Mouse (Mus musculus) myocyte (in vitro differentiated cells): ENCODE results near the gene Dock1. TPM values are rescaled to one million over a fixed set of nuclear protein-coding genes. Genes with fewer than 3 reads are reported as not detected.

Source experiments
- H3K27me3 ChIP-seq: one replicate; pipeline ENCODE4 v1.6.1; 2011; ENCODE audit not compliant: control insufficient read depth, insufficient read depth, insufficient read length
- H3K36me3 ChIP-seq: one replicate; pipeline ENCODE4 v1.6.1; 2011; ENCODE audit not compliant: control insufficient read depth, insufficient read depth
- H3K4me2 ChIP-seq: one replicate; pipeline ENCODE4 v1.6.1; 2011; ENCODE audit warnings: low read depth, control low read depth
- H3K4me3 ChIP-seq: one replicate; pipeline ENCODE4 v1.5.1; 2011; ENCODE audit warnings: mild to moderate bottlenecking, control low read depth, moderate library complexity
- H3K79me2 ChIP-seq: one replicate; pipeline ENCODE4 v1.6.1; 2011; ENCODE audit not compliant: control insufficient read depth, insufficient read depth
- H3ac ChIP-seq: one replicate; pipeline ENCODE4 v1.6.1; 2011; ENCODE audit not compliant: control insufficient read depth, insufficient read length
- CEBPB ChIP-seq: IDR thresholded peaks from 2 replicates; pipeline ENCODE4 v1.6.1; 2011; ENCODE audit warnings: mild to moderate bottlenecking, moderate library complexity; ENCODE audit not compliant: poor library complexity, insufficient read depth, severe bottlenecking
- E2F4 ChIP-seq: IDR thresholded peaks from one replicate; pipeline ENCODE4 v1.6.1; 2011; ENCODE audit warnings: mild to moderate bottlenecking, control low read depth, moderate library complexity; ENCODE audit not compliant: insufficient read depth
- MAX ChIP-seq: IDR thresholded peaks from one replicate; pipeline ENCODE4 v1.6.1; 2011; ENCODE audit warnings: low read depth, mild to moderate bottlenecking, control low read depth
- MYOD1 ChIP-seq, 3 experiments: IDR thresholded peaks; one replicate each; pipeline ENCODE4 v1.6.1; 2011; ENCODE audit warnings: control low read depth in 2 of 3, low read depth in 2 of 3, mild to moderate bottlenecking in 2 of 3, moderate library complexity in 1 of 3; ENCODE audit not compliant: insufficient read length in 2 of 3, control insufficient read depth in 1 of 3
- MYOG ChIP-seq, 3 experiments: IDR thresholded peaks; one replicate each; pipeline ENCODE4 v1.6.1; 2011; ENCODE audit warnings: control low read depth in 2 of 3, low read depth in 2 of 3, mild to moderate bottlenecking in 2 of 3; ENCODE audit not compliant: insufficient read length in 2 of 3, control insufficient read depth in 1 of 3, insufficient read depth in 1 of 3
- POLR2A ChIP-seq: IDR thresholded peaks from one replicate; pipeline ENCODE4 v1.6.1; 2011; ENCODE audit warnings: low read depth, mild to moderate bottlenecking, control low read depth, moderate library complexity; ENCODE audit not compliant: insufficient read length
- POLR2AphosphoS2 ChIP-seq: IDR thresholded peaks from one replicate; pipeline ENCODE4 v1.6.1; 2011; ENCODE audit warnings: low read depth, control low read depth; ENCODE audit not compliant: insufficient read length
- REST ChIP-seq: IDR thresholded peaks from one replicate; pipeline ENCODE4 v1.6.1; 2011; ENCODE audit warnings: mild to moderate bottlenecking, control low read depth, moderate library complexity; ENCODE audit not compliant: insufficient read depth, insufficient read length
- SRF ChIP-seq: IDR thresholded peaks from one replicate; pipeline ENCODE4 v1.6.1; 2011; ENCODE audit warnings: low read depth; ENCODE audit not compliant: control insufficient read depth, insufficient read length
- TCF12 ChIP-seq: IDR thresholded peaks from one replicate; pipeline ENCODE4 v1.6.1; 2011; ENCODE audit warnings: mild to moderate bottlenecking, control low read depth; ENCODE audit not compliant: poor library complexity, insufficient read depth, severe bottlenecking
- TCF3 ChIP-seq: IDR thresholded peaks from one replicate; pipeline ENCODE4 v1.6.1; 2011; ENCODE audit warnings: low read depth, control low read depth; ENCODE audit not compliant: insufficient read length
- USF1 ChIP-seq: IDR thresholded peaks from one replicate; pipeline ENCODE4 v1.6.1; 2011; ENCODE audit warnings: low read depth, mild to moderate bottlenecking, control low read depth, moderate library complexity
- polyA plus RNA-seq: library from polyadenylated mRNA; unstranded; fragments of >200 nt; fragmentation: generic; extraction: Trizol; gene quantifications from one replicate; pipeline ENCODE4 v1.2.1, GENCODE M21; 2012; ENCODE audit warnings: missing spikeins

Dock1 gene
- polyA plus RNA-seq, 1 experiment: 6.2 TPM

- Histone ChIP-seq H3ac (no peak overlapping the region), H3K27me3 (no peaks in the 10 kb centered on the region), H3K36me3 (no peaks in the 10 kb centered on the region), H3K4me2 (no peak overlapping the region), H3K4me3 (no peak overlapping the region), H3K79me2 (no peaks in the 10 kb centered on the region)
- TF ChIP-seq MYOD1 (IDR thresholded peaks at IDR 0.05; ENCODE audit: control insufficient read depth in 1 of 3, insufficient read length in 2 of 3, low read depth in 2 of 3): no peak
- TF ChIP-seq SRF: no peak
- no peak for TF ChIP-seq CEBPB
- TF ChIP-seq POLR2AphosphoS2: no peak
- no peak for TF ChIP-seq E2F4
- no peak for TF ChIP-seq TCF3
- no peak for TF ChIP-seq TCF12
- TF ChIP-seq REST: no peak
Observed at GRCm38 (mm10) chr7:135028716-135029115, 358.3 kb downstream of the Dock1 start.

DNA sequence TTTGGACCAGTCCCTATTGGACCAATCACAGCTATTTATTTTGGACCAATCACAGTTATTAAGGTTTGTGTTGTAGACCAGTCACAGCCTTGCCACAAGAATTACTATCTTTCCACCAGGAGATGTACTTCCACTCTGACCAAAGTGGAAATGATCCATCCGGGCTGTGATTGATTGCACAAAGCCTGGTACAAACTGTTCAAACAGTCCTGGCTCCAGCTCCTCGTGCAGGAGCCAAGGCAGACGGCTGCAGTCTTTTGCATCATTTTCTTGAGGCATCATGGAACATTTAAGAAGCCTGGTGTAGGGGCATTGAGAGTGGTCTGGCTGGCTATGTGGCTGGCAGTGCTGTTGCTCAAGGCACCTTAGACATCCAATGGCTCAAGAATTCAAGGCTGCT is 358.7 kb downstream of the Dock1 start:
- TF ChIP-seq MYOG (IDR thresholded peaks at IDR 0.05; ENCODE audit: control insufficient read depth in 1 of 3, insufficient read depth in 1 of 3, insufficient read length in 2 of 3, low read depth in 2 of 3) (no peak), MYOD1 (IDR thresholded peaks at IDR 0.05; ENCODE audit: control insufficient read depth in 1 of 3, insufficient read length in 2 of 3, low read depth in 2 of 3) (no peak), TCF12 (no peak), CEBPB (no peak), SRF (no peak), POLR2A (no peak), REST (no peak), E2F4 (no peak), USF1 (no peak), MAX (no peak), TCF3 (no peak), POLR2AphosphoS2 (no peak)
- no peaks in the 10 kb centered on the region for H3K36me3 ChIP-seq

DNA sequence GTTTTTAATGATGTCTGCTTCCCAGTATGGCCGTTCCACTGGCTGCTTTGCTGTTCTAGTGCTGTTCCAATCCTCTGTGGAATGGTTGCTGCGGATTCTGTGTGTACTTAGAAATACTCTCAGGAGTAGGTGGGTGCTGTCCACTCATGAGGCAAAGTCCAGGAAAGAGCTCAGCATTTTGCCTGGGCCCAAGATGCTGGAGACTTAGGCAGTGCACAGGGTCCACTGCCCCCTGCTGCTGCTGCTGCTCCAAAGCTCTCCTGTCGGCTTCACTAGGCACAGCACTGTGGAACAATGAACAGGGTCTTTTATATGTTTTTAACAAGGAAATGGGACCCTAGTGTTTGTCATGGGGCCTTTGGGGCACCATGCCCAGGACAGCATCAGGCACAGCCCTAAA is 361.0 kb downstream of the Dock1 start:
- no peak overlapping the region for H3K4me2 ChIP-seq
- no peak for TF ChIP-seq MAX
- TF ChIP-seq REST: no peak
- TF ChIP-seq USF1: no peak
- TF ChIP-seq MYOD1 (IDR thresholded peaks at IDR 0.05; ENCODE audit: control insufficient read depth in 1 of 3, insufficient read length in 2 of 3, low read depth in 2 of 3): no peak
- TF ChIP-seq E2F4: no peak
- TF ChIP-seq SRF: no peak
- TF ChIP-seq TCF12: no peak
- TF ChIP-seq CEBPB: no peak
- H3K27me3 ChIP-seq: no peaks in the 10 kb centered on the region
- no peak overlapping the region for H3ac ChIP-seq
- no peak overlapping the region for H3K4me3 ChIP-seq
- no peaks in the 10 kb centered on the region for H3K79me2 ChIP-seq
- no peaks in the 10 kb centered on the region for H3K36me3 ChIP-seq

More for the DNA sequence above, 358.7 kb downstream of the Dock1 start:
- Histone ChIP-seq H3K27me3 (no peaks in the 10 kb centered on the region), H3K79me2 (no peaks in the 10 kb centered on the region), H3K4me3 (no peak overlapping the region), H3K4me2 (no peak overlapping the region), H3ac (no peak overlapping the region)

DNA sequence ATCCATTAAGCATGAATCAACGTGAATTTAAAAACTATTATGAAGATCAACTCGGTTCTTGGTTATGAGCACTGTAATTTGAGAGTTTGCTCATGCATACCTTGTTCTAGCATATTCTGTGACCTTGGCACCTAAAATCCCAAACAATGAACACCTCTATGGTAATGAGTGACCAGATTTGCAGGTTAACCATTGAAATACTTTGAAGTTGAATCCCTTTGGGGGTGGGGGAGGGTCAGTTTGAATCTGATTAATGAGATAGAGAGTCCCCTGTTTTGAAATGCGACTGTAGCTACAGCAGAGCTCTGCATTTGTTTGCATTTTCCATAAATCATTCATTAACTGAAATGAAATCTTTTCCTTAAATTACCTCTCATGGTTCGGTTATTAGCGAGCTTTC is 364.4 kb downstream of the Dock1 start:
- Histone ChIP-seq H3K4me3 (no peak overlapping the region), H3K4me2 (no peak overlapping the region), H3K36me3 (no peaks in the 10 kb centered on the region), H3K27me3 (no peaks in the 10 kb centered on the region), H3ac (no peak overlapping the region), H3K79me2 (no peaks in the 10 kb centered on the region)
- no peak for TF ChIP-seq TCF12
- TF ChIP-seq SRF: no peak
- TF ChIP-seq MAX: no peak
- no peak for TF ChIP-seq MYOG (IDR thresholded peaks at IDR 0.05; ENCODE audit: control insufficient read depth in 1 of 3, insufficient read depth in 1 of 3, insufficient read length in 2 of 3, low read depth in 2 of 3)
- TF ChIP-seq POLR2A: no peak
- no peak for TF ChIP-seq USF1

DNA sequence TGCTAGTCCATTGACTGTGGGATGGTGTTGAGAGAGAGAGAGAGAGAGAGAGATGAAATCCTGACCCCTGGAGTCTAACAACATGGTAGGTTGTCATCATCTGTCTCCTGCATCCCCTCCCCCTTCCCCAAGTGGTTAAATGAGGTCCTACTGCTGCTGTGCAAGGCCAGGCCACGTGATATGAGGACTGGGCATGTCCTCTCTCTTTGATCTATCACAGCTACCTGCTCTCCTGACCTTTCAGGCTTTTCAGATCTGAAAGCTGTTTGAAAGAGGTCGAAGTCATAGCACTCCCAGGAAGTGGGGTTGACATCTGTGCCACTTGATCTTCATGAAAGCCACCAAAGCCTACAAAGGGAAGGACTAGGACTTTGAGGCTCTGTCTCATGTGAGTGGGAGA is 365.2 kb downstream of the Dock1 start:
- H3K4me2 ChIP-seq: no peak overlapping the region
- H3K36me3 ChIP-seq: no peaks in the 10 kb centered on the region

More for the DNA sequence above, 365.2 kb downstream of the Dock1 start:
- no peak overlapping the region for H3K4me3 ChIP-seq
- no peaks in the 10 kb centered on the region for H3K27me3 ChIP-seq
- H3ac ChIP-seq: no peak overlapping the region
- TF ChIP-seq SRF (no peak), TCF3 (no peak), TCF12 (no peak), MAX (no peak), REST (no peak), CEBPB (no peak), USF1 (no peak), POLR2A (no peak), POLR2AphosphoS2 (no peak), E2F4 (no peak), MYOG (IDR thresholded peaks at IDR 0.05; ENCODE audit: control insufficient read depth in 1 of 3, insufficient read depth in 1 of 3, insufficient read length in 2 of 3, low read depth in 2 of 3) (no peak), MYOD1 (IDR thresholded peaks at IDR 0.05; ENCODE audit: control insufficient read depth in 1 of 3, insufficient read length in 2 of 3, low read depth in 2 of 3) (no peak)
- H3K79me2 ChIP-seq: no peaks in the 10 kb centered on the region
